Mouse (Mus musculus): ENCODE results near the gene Gm11444.

DNA sequence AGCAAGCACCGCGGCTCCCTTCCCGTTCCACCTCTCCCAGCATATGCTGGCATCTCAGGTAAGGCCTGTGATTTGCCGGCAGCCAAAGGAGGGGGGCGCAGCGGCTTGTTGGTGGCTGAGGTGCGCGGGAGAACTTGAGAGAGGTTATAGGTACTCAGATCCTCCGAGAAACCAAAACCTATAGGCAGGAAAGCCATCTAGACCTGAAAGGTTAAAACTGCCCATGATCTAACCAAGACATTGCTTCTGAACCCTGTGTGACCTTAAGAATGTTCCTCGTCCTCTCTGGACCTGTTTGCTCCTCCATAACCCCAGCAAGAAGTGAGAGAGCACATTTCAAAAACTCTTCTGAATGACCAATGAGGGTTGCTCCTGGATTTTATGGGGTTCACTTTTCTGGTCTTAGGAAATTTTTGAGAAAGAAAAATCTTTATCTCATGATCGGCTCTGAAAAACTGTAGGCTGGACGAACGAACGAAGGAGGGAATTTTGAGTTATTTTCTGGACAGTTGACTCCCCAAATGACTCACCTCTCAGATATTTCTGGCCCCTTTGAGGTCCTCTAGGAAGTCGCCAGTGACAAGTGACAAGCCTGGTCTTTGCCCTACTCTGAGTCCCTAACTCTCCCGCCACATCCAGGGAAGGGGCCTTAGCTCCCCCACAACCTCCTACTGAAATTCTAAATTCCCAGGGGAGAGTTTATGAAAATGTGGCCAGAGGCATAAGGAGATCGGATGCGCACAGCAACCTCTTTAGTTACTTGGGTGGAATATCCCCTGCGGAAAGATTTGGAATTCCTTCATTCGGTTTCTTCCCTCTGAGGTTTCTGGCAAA, 11.5 kb downstream of the Gm11444 start:
- TF ChIP-seq CTCF (IDR thresholded peaks at IDR 0.05; ENCODE audit: low read depth) (no peak), EP300 (optimal IDR thresholded peaks at IDR 0.05) (no peak)
